Mouse (Mus musculus): Measurements from ENCODE around the gene Ets1.

DNA sequence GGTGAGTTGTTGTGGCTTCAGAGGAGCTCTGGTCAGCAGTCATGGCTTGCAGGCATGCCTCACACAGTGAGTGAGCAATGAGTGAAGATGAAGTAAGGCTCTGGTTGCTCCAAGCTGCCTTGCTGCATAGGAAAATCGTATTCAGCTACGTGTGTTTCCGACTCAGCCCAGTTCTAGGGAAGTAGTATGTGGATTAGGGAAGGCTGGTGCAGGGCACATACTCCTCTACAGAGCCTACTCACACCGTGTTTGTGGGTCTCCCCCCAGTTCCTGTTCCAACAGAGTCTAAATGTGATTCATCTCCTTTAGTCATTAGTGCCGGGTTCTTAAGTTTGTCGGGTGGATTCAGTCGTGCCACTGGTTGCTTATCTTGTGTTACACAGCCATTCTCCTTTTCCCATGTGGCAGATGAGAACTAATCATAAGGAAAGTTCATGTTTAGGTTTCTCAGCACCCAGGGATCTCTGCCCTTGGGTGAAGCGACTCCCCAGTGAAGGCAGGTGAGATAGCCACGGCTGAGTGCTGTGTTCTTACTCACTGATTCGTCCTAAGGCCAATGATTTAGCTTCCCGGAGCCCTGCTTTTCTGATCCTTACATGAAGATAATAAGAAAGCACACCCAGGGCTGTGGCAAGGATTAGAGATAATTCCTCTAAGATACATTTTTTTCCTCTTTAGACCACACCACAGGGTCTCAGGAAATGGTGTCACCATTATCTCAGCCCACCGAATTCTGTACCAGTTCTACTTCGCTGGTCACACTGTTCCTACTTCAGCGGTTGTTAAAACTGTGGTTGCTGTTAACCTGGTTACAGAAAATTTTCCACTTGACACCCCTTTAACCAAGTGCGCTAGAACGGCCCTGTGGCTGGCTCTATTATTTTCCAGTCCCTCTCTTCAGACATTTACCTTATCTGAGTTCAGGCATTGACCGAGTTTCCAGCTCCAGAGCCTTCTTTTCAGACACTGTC lies 74.0 kb downstream of the Ets1 start:
- no peak for TF ChIP-seq CTCF (IDR thresholded peaks at IDR 0.05; ENCODE audit: control insufficient read depth, insufficient read depth, insufficient replicate concordance, low read depth, low read length)
- TF ChIP-seq POLR2A (IDR thresholded peaks at IDR 0.05; ENCODE audit: control insufficient read depth, low read depth, low read length) = no peak

Measured in testis, adult 2 months (tissue).